Mouse (Mus musculus) liver, embryonic 14.5 days (tissue): ENCODE measurements around the gene Prkcb.

Experiments
- CTCF ChIP-seq: IDR thresholded peaks from 2 replicates; pipeline ENCODE4 v1.5.1; 2016; ENCODE audit warnings: antibody characterized with exemption, low read depth, control low read depth
- EP300 ChIP-seq: IDR thresholded peaks from 2 replicates; pipeline ENCODE4 v1.6.1; 2016; ENCODE audit warnings: antibody characterized with exemption, low read depth

- TF ChIP-seq EP300, result no peak
- TF ChIP-seq CTCF, result no peak
Observed at GRCm38 (mm10) chr7:122395976-122396315, 107.4 kb downstream of the Prkcb start.
